Mouse (Mus musculus) left cerebral cortex, adult 6 months (tissue): ENCODE results near the gene Chsy1. TPM values are rescaled to one million over a fixed set of nuclear protein-coding genes. Genes with fewer than 3 reads are reported as not detected.

ENCODE experiments used
- long read RNA-seq, 2 experiments: library from polyadenylated mRNA; unstranded; transcript quantifications; one replicate each; pipeline ENCODE4 v2.0.0; 2019 to 2020
- polyA plus RNA-seq: library from polyadenylated mRNA; unstranded; fragments of <200 nt; fragmentation: Nextera tagmentation; gene quantifications from 2 replicates; pipeline ENCODE4 v1.2.3, GENCODE M21; 2021

Gene Chsy1
- polyA plus RNA-seq, result 2.4 and 4.3 TPM in 2 replicates
- long read RNA-seq, experiment 1, full-length matches to known transcripts, result 1 of 5 reads
- long read RNA-seq, experiment 1, partial matches to known transcripts, result 4 of 5 reads
- long read RNA-seq, experiment 1, other reads (novel, unspliced or antisense), result 0 of 5 reads
- long read RNA-seq, experiment 2, partial matches to known transcripts, result 0 of 6 reads
- long read RNA-seq, experiment 2, other reads (novel, unspliced or antisense), result 6 of 6 reads

DNA sequence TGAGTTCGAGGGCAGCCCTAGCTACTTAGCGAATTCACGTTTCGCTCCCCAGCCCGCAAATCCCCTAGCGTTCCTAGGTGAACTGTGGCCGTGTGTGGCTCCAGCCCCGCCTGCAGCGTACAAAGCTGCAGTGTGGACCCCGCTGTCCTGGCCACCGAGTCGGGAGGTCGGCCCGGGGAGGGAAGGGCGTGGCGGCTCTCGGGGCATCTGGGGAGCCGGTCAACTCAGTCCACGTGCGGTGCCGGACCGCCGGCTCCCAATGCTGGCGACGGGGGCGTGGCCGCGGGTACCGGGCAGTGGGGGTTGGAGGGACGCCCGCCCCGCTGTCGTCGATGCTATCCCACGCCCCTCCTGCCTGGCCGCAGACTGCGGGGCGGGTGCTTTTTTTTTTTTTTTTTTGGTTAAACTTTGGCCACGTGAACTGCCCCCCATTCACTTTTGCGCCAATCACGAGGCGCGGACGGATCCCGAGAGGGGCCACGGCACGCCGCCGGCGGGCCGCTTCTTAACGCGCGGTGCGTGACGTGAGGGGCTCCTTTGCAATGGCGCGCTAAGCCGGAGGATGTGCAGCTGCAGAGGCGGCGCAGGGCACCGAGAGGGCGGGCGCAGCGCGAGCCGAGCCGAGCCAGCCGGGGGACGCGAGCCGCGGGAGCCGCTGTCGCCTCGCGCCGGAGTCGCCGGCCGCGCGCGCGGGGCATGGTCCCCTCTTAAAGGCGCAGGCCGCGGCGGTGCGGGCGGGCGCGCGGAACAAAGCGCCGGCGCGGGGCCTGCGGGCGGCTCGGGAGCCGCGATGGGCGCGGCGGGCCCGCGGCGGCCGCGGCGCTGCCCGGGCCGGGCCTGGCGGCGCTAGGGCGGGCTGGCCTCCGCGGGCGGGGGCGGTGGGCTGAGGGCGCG is at the start of gene Chsy1:
Chsy1 (plus strand) TSS at position 555 of the 894 bp plus-strand sequence.

DNA sequence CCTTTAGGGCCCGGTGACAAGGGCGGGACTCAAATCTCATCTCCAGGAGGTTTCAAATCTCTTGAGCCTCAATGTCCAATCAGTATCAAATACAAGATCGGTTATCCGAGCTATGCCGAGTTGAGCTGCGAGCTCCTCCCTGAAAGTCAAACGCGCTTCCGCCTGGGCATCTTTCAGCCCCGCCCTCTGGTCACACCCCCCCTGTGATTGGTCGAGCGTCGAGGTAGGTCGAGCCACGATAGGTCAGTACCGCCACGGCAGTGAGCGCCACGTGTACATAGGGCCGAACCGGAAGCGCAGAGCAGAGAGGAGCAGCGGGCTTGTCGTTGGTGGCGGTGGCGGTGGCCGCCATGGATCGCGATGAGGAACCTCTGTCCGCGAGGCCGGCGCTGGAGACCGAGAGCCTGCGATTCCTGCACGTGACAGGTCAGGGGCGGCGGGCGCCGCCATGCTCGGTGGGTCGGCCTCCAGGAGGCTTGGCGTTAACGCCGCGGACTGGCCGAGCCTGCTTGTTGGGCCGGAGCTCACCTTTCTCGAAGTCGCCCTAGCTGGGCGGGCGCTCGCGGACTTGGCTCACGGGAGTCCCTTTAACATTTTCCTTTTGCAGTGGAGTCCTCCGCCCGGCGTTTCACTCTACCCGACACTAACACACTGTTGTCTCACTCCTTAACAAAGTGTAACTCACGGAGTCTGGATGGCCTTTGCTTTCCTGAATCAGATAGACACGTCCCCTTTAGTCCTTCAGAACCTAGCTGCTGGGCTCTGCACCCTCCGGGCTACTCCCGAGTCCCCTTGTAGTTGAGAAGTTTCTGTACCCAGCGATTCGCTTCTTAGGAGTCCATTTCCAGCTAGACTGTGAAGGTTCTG is 29.7 kb upstream of the Chsy1 start, which contains the start of gene Selenos:
Selenos (plus strand) TSS at position 286 of the 867 bp plus-strand sequence.

Other genes with a start within 250 kb of the Chsy1 start
- 2.7 and 5.4 TPM in 2 replicates for gene Pcsk6, start 247.8 kb upstream of the Chsy1 start, polyA plus RNA-seq
- not detected in 2 replicates for gene Gm45213, start 65.9 kb upstream of the Chsy1 start, polyA plus RNA-seq
- gene Snrpa1, start 50.5 kb upstream of the Chsy1 start, polyA plus RNA-seq, result 64.5 and 77.2 TPM in 2 replicates
- 88.4 and 109 TPM in 2 replicates for gene Selenos, start 29.9 kb upstream of the Chsy1 start, polyA plus RNA-seq